Mouse (Mus musculus): ENCODE data around the gene Shc3. TPM values are rescaled to one million over a fixed set of nuclear protein-coding genes. Genes with fewer than 3 reads are reported as not detected.
A peak's percentile ranks its signal among the peaks of the same experiment; 100 is the strongest.

The Shc3 gene
- polyA plus RNA-seq, 1 experiment from 2014 or later, result 4.4 TPM

GRCm38 (mm10) chr13:51553343-51553742 is 15.9 kb downstream of the Shc3 start:
- no peaks in the 10 kb centered on the region for H3K9me3 ChIP-seq (ENCODE audit: control insufficient read depth, low read length)
- no peak overlapping the region for H3K9ac ChIP-seq (ENCODE audit: low read depth, low read length)
- no peak overlapping the region for H3K4me3 ChIP-seq (ENCODE audit: low read length)
- peaks cover 2% of the 10 kb centered on the region; the same call in 1 of the 2 replicates for H3K4me1 ChIP-seq (ENCODE audit: control insufficient read depth, insufficient read depth, low read depth, low read length)
- H3K36me3 ChIP-seq (ENCODE audit: control insufficient read depth, insufficient read depth, low read length), result no peaks in the 10 kb centered on the region
- WGBS, result 83% methylated on average over 11 of the region's 11 CpGs
- no peak overlapping the region for H3K4me2 ChIP-seq (ENCODE audit: low read length)
- ATAC-seq, result no peak
- H3K27ac ChIP-seq (ENCODE audit: low read depth, low read length), result no peak overlapping the region
- no peaks in the 10 kb centered on the region for H3K27me3 ChIP-seq (replicated peaks; ENCODE audit: control insufficient read depth, insufficient read depth, low read length)

GRCm38 (mm10) chr13:51552233-51552632 is 17.0 kb downstream of the Shc3 start:
- no peaks in the 10 kb centered on the region for H3K9me3 ChIP-seq (ENCODE audit: control insufficient read depth, low read length)
- WGBS, result 40% methylated on average over 3 of the region's 3 CpGs
- no peak; the same call in 1 of the 2 replicates for ATAC-seq
- H3K36me3 ChIP-seq (ENCODE audit: control insufficient read depth, insufficient read depth, low read length), result no peaks in the 10 kb centered on the region
- H3K9ac ChIP-seq (ENCODE audit: low read depth, low read length), result no peak overlapping the region
- H3K4me2 ChIP-seq (ENCODE audit: low read length), result no peak overlapping the region
- H3K4me3 ChIP-seq (ENCODE audit: low read length), result no peak overlapping the region
- no peak overlapping the region for H3K27ac ChIP-seq (ENCODE audit: low read depth, low read length)
- H3K4me1 ChIP-seq (ENCODE audit: control insufficient read depth, insufficient read depth, low read depth, low read length), result peaks cover 2% of the 10 kb centered on the region; the same call in 1 of the 2 replicates
- no peaks in the 10 kb centered on the region for H3K27me3 ChIP-seq (replicated peaks; ENCODE audit: control insufficient read depth, insufficient read depth, low read length)

- no peak overlapping the region for H3K27ac ChIP-seq (ENCODE audit: low read depth, low read length)
- H3K36me3 ChIP-seq (ENCODE audit: control insufficient read depth, insufficient read depth, low read length), result no peaks in the 10 kb centered on the region
- H3K9ac ChIP-seq (ENCODE audit: low read depth, low read length), result no peak overlapping the region
- WGBS, result 66% methylated on average over 3 of the region's 3 CpGs
- no peaks in the 10 kb centered on the region for H3K27me3 ChIP-seq (replicated peaks; ENCODE audit: control insufficient read depth, insufficient read depth, low read length)
- no peak overlapping the region for H3K4me2 ChIP-seq (ENCODE audit: low read length)
- no peak for ATAC-seq
- H3K9me3 ChIP-seq (ENCODE audit: control insufficient read depth, low read length), result no peaks in the 10 kb centered on the region
- peaks cover 2% of the 10 kb centered on the region; the same call in 1 of the 2 replicates for H3K4me1 ChIP-seq (ENCODE audit: control insufficient read depth, insufficient read depth, low read depth, low read length)
- H3K4me3 ChIP-seq (ENCODE audit: low read length), result no peak overlapping the region
These were observed 17.4 kb downstream of the Shc3 start for GRCm38 (mm10) chr13:51551824-51552223.

GRCm38 (mm10) chr13:51539816-51540215 is 29.4 kb downstream of the Shc3 start:
- Histone ChIP-seq H3K36me3 (ENCODE audit: control insufficient read depth, insufficient read depth, low read length) (no peaks in the 10 kb centered on the region), H3K9ac (ENCODE audit: low read depth, low read length) (no peak overlapping the region), H3K27ac (ENCODE audit: low read depth, low read length) (no peak overlapping the region), H3K27me3 (replicated peaks; ENCODE audit: control insufficient read depth, insufficient read depth, low read length) (no peaks in the 10 kb centered on the region), H3K4me2 (ENCODE audit: low read length) (no peak overlapping the region), H3K4me1 (ENCODE audit: control insufficient read depth, insufficient read depth, low read depth, low read length) (no peaks in the 10 kb centered on the region), H3K4me3 (ENCODE audit: low read length) (no peak overlapping the region), H3K9me3 (ENCODE audit: control insufficient read depth, low read length) (peaks cover 4% of the 10 kb centered on the region; the same call in 1 of the 2 replicates)
- no peak for ATAC-seq
- 95% methylated on average over 8 of the region's 8 CpGs for WGBS

DNA sequence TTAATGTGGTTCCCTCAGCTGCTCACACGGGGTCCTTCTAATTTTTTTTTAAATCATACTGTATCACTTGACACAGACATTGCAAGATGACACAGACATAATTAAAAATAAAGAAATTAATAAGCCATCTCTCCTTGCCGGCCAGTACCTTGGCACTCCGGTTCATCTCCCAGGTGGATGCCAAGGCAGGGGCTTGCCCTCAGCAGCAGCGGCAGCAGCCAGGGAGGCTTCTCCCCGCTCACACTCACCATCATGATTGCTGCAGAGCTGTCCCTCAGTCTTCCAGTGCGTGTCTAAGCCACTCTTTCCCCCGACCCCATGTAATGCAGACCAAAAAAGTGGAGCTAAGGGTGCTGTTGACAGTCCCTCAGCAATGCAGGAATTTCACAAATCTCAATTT is 33.9 kb downstream of the Shc3 start:
- no peaks in the 10 kb centered on the region for H3K36me3 ChIP-seq (ENCODE audit: control insufficient read depth, insufficient read depth, low read length)
- H3K4me3 ChIP-seq (ENCODE audit: low read length), result no peak overlapping the region
- H3K9ac ChIP-seq (ENCODE audit: low read depth, low read length), result no peak overlapping the region
- no peaks in the 10 kb centered on the region for H3K27me3 ChIP-seq (replicated peaks; ENCODE audit: control insufficient read depth, insufficient read depth, low read length)
- H3K27ac ChIP-seq (ENCODE audit: low read depth, low read length), result no peak overlapping the region
- WGBS, result 88% methylated on average over 7 of the region's 7 CpGs
- H3K4me2 ChIP-seq (ENCODE audit: low read length), result no peak overlapping the region
- no peaks in the 10 kb centered on the region for H3K9me3 ChIP-seq (ENCODE audit: control insufficient read depth, low read length)
- no peaks in the 10 kb centered on the region for H3K4me1 ChIP-seq (ENCODE audit: control insufficient read depth, insufficient read depth, low read depth, low read length)
- no peak for ATAC-seq

- no peak overlapping the region for H3K27ac ChIP-seq (ENCODE audit: low read depth, low read length)
- no peak overlapping the region for H3K4me2 ChIP-seq (ENCODE audit: low read length)
- 53% methylated on average over 7 of the region's 7 CpGs for WGBS
- no peak overlapping the region for H3K4me3 ChIP-seq (ENCODE audit: low read length)
- peak; percentile 37; the same call in 1 of the 2 replicates for ATAC-seq
- H3K9ac ChIP-seq (ENCODE audit: low read depth, low read length), result no peak overlapping the region
- no peaks in the 10 kb centered on the region for H3K9me3 ChIP-seq (ENCODE audit: control insufficient read depth, low read length)
- H3K4me1 ChIP-seq (ENCODE audit: control insufficient read depth, insufficient read depth, low read depth, low read length), result no peaks in the 10 kb centered on the region; the same call in 1 of the 2 replicates
- no peaks in the 10 kb centered on the region for H3K36me3 ChIP-seq (ENCODE audit: control insufficient read depth, insufficient read depth, low read length)
- no peaks in the 10 kb centered on the region for H3K27me3 ChIP-seq (replicated peaks; ENCODE audit: control insufficient read depth, insufficient read depth, low read length)
These were observed 42.7 kb downstream of the Shc3 start for GRCm38 (mm10) chr13:51526480-51526879.

- no peaks in the 10 kb centered on the region for H3K9me3 ChIP-seq (ENCODE audit: control insufficient read depth, low read length)
- 89% methylated on average over 4 of the region's 4 CpGs for WGBS
- no peak overlapping the region for H3K9ac ChIP-seq (ENCODE audit: low read depth, low read length)
- H3K4me3 ChIP-seq (ENCODE audit: low read length), result no peak overlapping the region
- ATAC-seq, result no peak
- no peak overlapping the region for H3K27ac ChIP-seq (ENCODE audit: low read depth, low read length)
- H3K4me1 ChIP-seq (ENCODE audit: control insufficient read depth, insufficient read depth, low read depth, low read length), result no peaks in the 10 kb centered on the region; the same call in 1 of the 2 replicates
- H3K36me3 ChIP-seq (ENCODE audit: control insufficient read depth, insufficient read depth, low read length), result no peaks in the 10 kb centered on the region
- no peak overlapping the region for H3K4me2 ChIP-seq (ENCODE audit: low read length)
- H3K27me3 ChIP-seq (replicated peaks; ENCODE audit: control insufficient read depth, insufficient read depth, low read length), result no peaks in the 10 kb centered on the region
These were observed 44.9 kb downstream of the Shc3 start for GRCm38 (mm10) chr13:51524316-51524715.

GRCm38 (mm10) chr13:51523311-51523710 is 45.9 kb downstream of the Shc3 start:
- 96% methylated on average over 10 of the region's 10 CpGs for WGBS
- Histone ChIP-seq H3K4me2 (ENCODE audit: low read length) (no peak overlapping the region), H3K9ac (ENCODE audit: low read depth, low read length) (no peak overlapping the region), H3K27me3 (replicated peaks; ENCODE audit: control insufficient read depth, insufficient read depth, low read length) (no peaks in the 10 kb centered on the region), H3K4me1 (ENCODE audit: control insufficient read depth, insufficient read depth, low read depth, low read length) (no peaks in the 10 kb centered on the region; the same call in 1 of the 2 replicates), H3K4me3 (ENCODE audit: low read length) (no peak overlapping the region), H3K9me3 (ENCODE audit: control insufficient read depth, low read length) (no peaks in the 10 kb centered on the region), H3K27ac (ENCODE audit: low read depth, low read length) (no peak overlapping the region), H3K36me3 (ENCODE audit: control insufficient read depth, insufficient read depth, low read length) (no peaks in the 10 kb centered on the region)
- no peak for ATAC-seq

DNA sequence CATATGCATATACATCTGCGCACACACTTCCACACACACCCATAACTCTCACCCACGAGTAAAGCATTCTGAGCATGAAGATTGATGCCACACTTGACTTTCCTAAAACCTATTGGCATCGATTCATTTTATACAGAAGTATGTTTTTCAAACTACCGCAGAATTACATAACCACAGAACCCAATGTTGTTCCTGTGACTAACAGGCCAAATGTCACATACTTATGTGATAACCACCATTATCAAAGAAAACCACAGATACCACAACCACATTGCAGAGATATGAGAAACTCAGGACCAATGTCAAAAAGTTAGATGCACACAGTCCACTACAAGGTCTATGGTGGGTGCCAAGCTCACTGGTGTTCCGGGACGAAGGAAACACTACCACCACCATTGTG is 50.3 kb downstream of the Shc3 start:
- peaks cover 2% of the 10 kb centered on the region; the same call in 1 of the 2 replicates for H3K36me3 ChIP-seq (ENCODE audit: control insufficient read depth, insufficient read depth, low read length)
- H3K9ac ChIP-seq (ENCODE audit: low read depth, low read length), result no peak overlapping the region
- H3K4me1 ChIP-seq (ENCODE audit: control insufficient read depth, insufficient read depth, low read depth, low read length), result no peaks in the 10 kb centered on the region
- no peak overlapping the region for H3K4me3 ChIP-seq (ENCODE audit: low read length)
- ATAC-seq, result no peak
- H3K27ac ChIP-seq (ENCODE audit: low read depth, low read length), result no peak overlapping the region
- no peaks in the 10 kb centered on the region for H3K9me3 ChIP-seq (ENCODE audit: control insufficient read depth, low read length)
- 92% methylated on average over 6 of the region's 6 CpGs for WGBS
- no peak overlapping the region for H3K4me2 ChIP-seq (ENCODE audit: low read length)
- H3K27me3 ChIP-seq (replicated peaks; ENCODE audit: control insufficient read depth, insufficient read depth, low read length), result no peaks in the 10 kb centered on the region

DNA sequence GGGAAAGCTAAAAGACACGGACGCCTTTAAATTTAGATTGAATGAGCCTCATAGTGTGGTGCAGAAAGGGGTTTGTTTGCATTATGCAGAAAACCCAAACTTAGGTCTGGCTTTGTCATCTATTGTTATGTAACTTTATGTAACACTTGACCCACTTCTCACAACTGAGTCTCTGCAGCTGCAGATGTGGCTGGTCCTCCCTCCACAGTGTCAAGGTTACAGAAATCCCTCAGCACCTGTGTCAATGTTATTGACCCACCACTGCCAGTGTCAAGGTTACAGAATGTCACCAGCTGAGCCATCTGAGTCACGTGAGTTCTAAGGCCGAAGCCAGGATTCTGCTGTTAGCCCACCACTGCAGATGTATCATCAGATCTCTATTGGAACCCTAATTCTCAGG is 51.3 kb downstream of the Shc3 start:
- Histone ChIP-seq H3K4me3 (ENCODE audit: low read length) (no peak overlapping the region), H3K4me1 (ENCODE audit: control insufficient read depth, insufficient read depth, low read depth, low read length) (no peaks in the 10 kb centered on the region), H3K4me2 (ENCODE audit: low read length) (no peak overlapping the region), H3K9ac (ENCODE audit: low read depth, low read length) (no peak overlapping the region), H3K27ac (ENCODE audit: low read depth, low read length) (no peak overlapping the region), H3K36me3 (ENCODE audit: control insufficient read depth, insufficient read depth, low read length) (peaks cover 2% of the 10 kb centered on the region; the same call in 1 of the 2 replicates), H3K9me3 (ENCODE audit: control insufficient read depth, low read length) (no peaks in the 10 kb centered on the region), H3K27me3 (replicated peaks; ENCODE audit: control insufficient read depth, insufficient read depth, low read length) (no peaks in the 10 kb centered on the region)
- WGBS, result 77% methylated on average over 4 of the region's 4 CpGs
- ATAC-seq, result no peak

Measured in hindbrain, embryonic 16.5 days (tissue).